Mouse (Mus musculus) hindbrain, embryonic 15.5 days (tissue): ENCODE data around the gene Atf6. TPM values are rescaled to one million over a fixed set of nuclear protein-coding genes. Genes with fewer than 3 reads are reported as not detected.

ENCODE experiments used
- ATAC-seq: fragments of 200-750 bp; cut with Nextera tagmentation; 2 replicates; pipeline ENCODE4 v1.8.0; 2017; ENCODE audit warnings: low read depth, moderate number of reproducible peaks, moderate TSS enrichment; ENCODE audit not compliant: low FRiP score
- H3K27ac ChIP-seq: fragments of 300-500 bp; sonication (generic); replicated peaks from 2 replicates; pipeline ENCODE4 v1.5.1; 2015; ENCODE audit warnings: mild to moderate bottlenecking, inconsistent platforms
- H3K27me3 ChIP-seq: fragments of 300-500 bp; sonication (generic); 2 replicates; pipeline ENCODE4 v1.6.1; 2015; ENCODE audit warnings: control low read depth, inconsistent platforms
- H3K36me3 ChIP-seq: fragments of 300-500 bp; sonication (generic); 2 replicates; pipeline ENCODE4 v1.6.1; 2015; ENCODE audit warnings: control low read depth, inconsistent platforms
- H3K4me1 ChIP-seq: fragments of 300-500 bp; sonication (generic); replicated peaks from 2 replicates; pipeline ENCODE4 v1.6.1; 2015; ENCODE audit warnings: control low read depth, inconsistent platforms
- H3K4me2 ChIP-seq: fragments of 300-500 bp; sonication (generic); 2 replicates; pipeline ENCODE4 v1.6.1; 2015; ENCODE audit warnings: moderate library complexity, mild to moderate bottlenecking, inconsistent platforms
- H3K4me3 ChIP-seq: fragments of 300-500 bp; sonication (generic); 2 replicates; pipeline ENCODE4 v1.5.1; 2015; ENCODE audit warnings: mild to moderate bottlenecking, inconsistent platforms
- H3K9ac ChIP-seq: fragments of 300-500 bp; sonication (generic); 2 replicates; pipeline ENCODE4 v1.6.1; 2015; ENCODE audit warnings: inconsistent platforms
- H3K9me3 ChIP-seq: fragments of 300-500 bp; sonication (generic); 2 replicates; pipeline ENCODE4 v1.6.1; 2016; ENCODE audit warnings: control low read depth, inconsistent platforms
- WGBS: fragments of 180-500 bp; shearing (Covaris S2); methylation state at CpG from one replicate; pipeline ENCODE4 v1.1.7; 2015; 5-methylcytosine and 5-hydroxymethylcytosine counted together
- polyA plus RNA-seq: library from polyadenylated mRNA; unstranded; fragments of >200 nt; fragmentation: Nextera tagmentation; extraction: Ambion mirVana; gene quantifications from 2 replicates; pipeline ENCODE4 v1.2.1, GENCODE M21; 2015

The Atf6 gene
- polyA plus RNA-seq, 1 experiment from 2014 or later: 7.6 TPM

- H3K36me3 ChIP-seq: peaks cover 59% of the 10 kb centered on the region
- no peaks in the 10 kb centered on the region for H3K27me3 ChIP-seq
- H3K4me2 ChIP-seq: no peak overlapping the region
- H3K9ac ChIP-seq: no peak overlapping the region
- H3K4me3 ChIP-seq: no peak overlapping the region
- no peaks in the 10 kb centered on the region for H3K4me1 ChIP-seq
- H3K9me3 ChIP-seq: no peaks in the 10 kb centered on the region
- no peak overlapping the region for H3K27ac ChIP-seq
- ATAC-seq: no peak
- WGBS: 84% methylated on average over 3 of the region's 3 CpGs
Observed at GRCm38 (mm10) chr1:170875676-170876075, 8.1 kb upstream of the Atf6 start.

- Histone ChIP-seq H3K36me3 (peaks cover 37% of the 10 kb centered on the region), H3K4me1 (peaks cover 6% of the 10 kb centered on the region), H3K27me3 (no peaks in the 10 kb centered on the region), H3K4me3 (no peak overlapping the region), H3K4me2 (no peak overlapping the region), H3K9me3 (no peaks in the 10 kb centered on the region), H3K9ac (no peak overlapping the region), H3K27ac (no peak overlapping the region)
- ATAC-seq: no peak
- 96% methylated on average over 2 of the region's 2 CpGs for WGBS
Observed at GRCm38 (mm10) chr1:170871961-170872360, 4.4 kb upstream of the Atf6 start.

- Histone ChIP-seq H3K4me2 (no peak overlapping the region), H3K4me1 (peaks cover 12% of the 10 kb centered on the region), H3K36me3 (peaks cover 35% of the 10 kb centered on the region), H3K4me3 (no peak overlapping the region), H3K27me3 (no peaks in the 10 kb centered on the region), H3K9ac (no peak overlapping the region), H3K9me3 (no peaks in the 10 kb centered on the region), H3K27ac (no peak overlapping the region)
- WGBS: 91% methylated on average over 6 of the region's 6 CpGs
- ATAC-seq: no peak
Observed at GRCm38 (mm10) chr1:170871402-170871801, 3.8 kb upstream of the Atf6 start.

- ATAC-seq: 0 out of 2 replicates have a peak, but pooled peaks have one; percentile 12
- Histone ChIP-seq H3K4me3 (peak overlapping the region; percentile 66), H3K9ac (peak overlapping the region; percentile 36), H3K9me3 (no peaks in the 10 kb centered on the region), H3K27ac (0 out of 2 replicates have a peak overlapping the region, but pooled peaks have one; percentile 16), H3K4me1 (peaks cover 15% of the 10 kb centered on the region), H3K27me3 (no peaks in the 10 kb centered on the region), H3K36me3 (peaks cover 17% of the 10 kb centered on the region), H3K4me2 (peak overlapping the region; percentile 76)
- 16% methylated on average over 14 of the region's 14 CpGs for WGBS
Observed at GRCm38 (mm10) chr1:170868905-170869283, 1.3 kb upstream of the Atf6 start.

- H3K4me2 ChIP-seq: peak overlapping the region; percentile 76
- no peaks in the 10 kb centered on the region for H3K27me3 ChIP-seq
- H3K4me1 ChIP-seq: peaks cover 15% of the 10 kb centered on the region
- 0 out of 2 replicates have a peak overlapping the region, but pooled peaks have one; percentile 16 for H3K27ac ChIP-seq
- under 1% methylated on average over 33 of the region's 33 CpGs for WGBS
- peak; percentile 88 for ATAC-seq
- peak overlapping the region; percentile 66 for H3K4me3 ChIP-seq
- peaks cover 13% of the 10 kb centered on the region for H3K36me3 ChIP-seq
- H3K9ac ChIP-seq: peak overlapping the region; percentile 64
- no peaks in the 10 kb centered on the region for H3K9me3 ChIP-seq
Observed at GRCm38 (mm10) chr1:170868107-170868904, 735 bp upstream of the Atf6 start.

GRCm38 (mm10) chr1:170866992-170867690, 430 bp downstream of the Atf6 start:
- Histone ChIP-seq H3K9me3 (no peaks in the 10 kb centered on the region), H3K4me2 (peak overlapping the region; percentile 76)
- 3% methylated on average over 30 of the region's 30 CpGs for WGBS

GRCm38 (mm10) chr1:170865406-170865805, 2.2 kb downstream of the Atf6 start:
- Histone ChIP-seq H3K9me3 (no peaks in the 10 kb centered on the region), H3K27me3 (no peaks in the 10 kb centered on the region), H3K36me3 (no peaks in the 10 kb centered on the region), H3K4me2 (no peak overlapping the region), H3K27ac (no peak overlapping the region), H3K9ac (no peak overlapping the region), H3K4me1 (peaks cover 15% of the 10 kb centered on the region), H3K4me3 (no peak overlapping the region)
- 92% methylated on average over 5 of the region's 5 CpGs for WGBS
- no peak for ATAC-seq

More at GRCm38 (mm10) chr1:170866992-170867690, 430 bp downstream of the Atf6 start:
- peaks cover 8% of the 10 kb centered on the region; the same call in 1 of the 2 replicates for H3K36me3 ChIP-seq
- H3K9ac ChIP-seq: peak overlapping the region; percentile 64
- peak overlapping the region; percentile 66 for H3K4me3 ChIP-seq
- H3K4me1 ChIP-seq: peaks cover 15% of the 10 kb centered on the region
- H3K27ac ChIP-seq: peak overlapping the region; percentile 76
- peak; percentile 72 for ATAC-seq
- H3K27me3 ChIP-seq: no peaks in the 10 kb centered on the region

- no peak overlapping the region for H3K27ac ChIP-seq
- H3K27me3 ChIP-seq: no peaks in the 10 kb centered on the region
- no peaks in the 10 kb centered on the region for H3K36me3 ChIP-seq
- no peak overlapping the region for H3K4me3 ChIP-seq
- no peak overlapping the region for H3K4me2 ChIP-seq
- H3K9me3 ChIP-seq: no peaks in the 10 kb centered on the region
- H3K4me1 ChIP-seq: peaks cover 15% of the 10 kb centered on the region
- ATAC-seq: no peak
- H3K9ac ChIP-seq: no peak overlapping the region
- WGBS: 85% methylated on average over 3 of the region's 3 CpGs
Observed at GRCm38 (mm10) chr1:170864754-170865153, 2.8 kb downstream of the Atf6 start.

GRCm38 (mm10) chr1:170864234-170864633, 3.3 kb downstream of the Atf6 start:
- H3K4me3 ChIP-seq: no peak overlapping the region

GRCm38 (mm10) chr1:170863033-170863432, 4.5 kb downstream of the Atf6 start:
- H3K36me3 ChIP-seq: no peaks in the 10 kb centered on the region
- WGBS: 73% methylated on average over 4 of the region's 4 CpGs
- peaks cover 9% of the 10 kb centered on the region for H3K4me1 ChIP-seq
- no peak overlapping the region for H3K4me2 ChIP-seq
- no peak overlapping the region for H3K4me3 ChIP-seq
- H3K9me3 ChIP-seq: no peaks in the 10 kb centered on the region
- no peak for ATAC-seq
- no peak overlapping the region for H3K27ac ChIP-seq
- H3K9ac ChIP-seq: no peak overlapping the region
- H3K27me3 ChIP-seq: no peaks in the 10 kb centered on the region

More at GRCm38 (mm10) chr1:170864234-170864633, 3.3 kb downstream of the Atf6 start:
- no peak overlapping the region for H3K27ac ChIP-seq
- H3K9ac ChIP-seq: no peak overlapping the region
- no peak for ATAC-seq
- H3K9me3 ChIP-seq: no peaks in the 10 kb centered on the region
- peaks cover 11% of the 10 kb centered on the region for H3K4me1 ChIP-seq
- H3K4me2 ChIP-seq: no peak overlapping the region
- H3K36me3 ChIP-seq: no peaks in the 10 kb centered on the region
- H3K27me3 ChIP-seq: no peaks in the 10 kb centered on the region

- H3K36me3 ChIP-seq: no peaks in the 10 kb centered on the region
- ATAC-seq: no peak
- H3K27me3 ChIP-seq: no peaks in the 10 kb centered on the region
- H3K9me3 ChIP-seq: no peaks in the 10 kb centered on the region
- WGBS: 80% methylated on average over 3 of the region's 3 CpGs
- no peak overlapping the region for H3K4me2 ChIP-seq
- no peak overlapping the region for H3K9ac ChIP-seq
- no peak overlapping the region for H3K4me3 ChIP-seq
- peaks cover 9% of the 10 kb centered on the region for H3K4me1 ChIP-seq
- H3K27ac ChIP-seq: no peak overlapping the region
Observed at GRCm38 (mm10) chr1:170862435-170862717, 5.2 kb downstream of the Atf6 start.

GRCm38 (mm10) chr1:170861671-170862434, 5.7 kb downstream of the Atf6 start:
- Histone ChIP-seq H3K27ac (no peak overlapping the region), H3K4me2 (no peak overlapping the region), H3K36me3 (no peaks in the 10 kb centered on the region), H3K9ac (no peak overlapping the region), H3K27me3 (no peaks in the 10 kb centered on the region), H3K4me1 (peaks cover 7% of the 10 kb centered on the region), H3K9me3 (no peaks in the 10 kb centered on the region), H3K4me3 (no peak overlapping the region)
- WGBS: 87% methylated on average over 13 of the region's 13 CpGs
- ATAC-seq: no peak
